Mouse (Mus musculus): Measurements from ENCODE around the gene Zrsr1.

GRCm38 (mm10) chr11:23008181-23008823 is 36.5 kb downstream of the Zrsr1 start:
- 0 out of 2 replicates have a peak, but pooled peaks have one; percentile 14 for TF ChIP-seq CTCF (conservative IDR thresholded peaks at IDR 0.05; ENCODE audit: insufficient read depth, insufficient read length, low read depth, low read length)
- TF ChIP-seq POLR2A (IDR thresholded peaks at IDR 0.05; ENCODE audit: low read depth, low read length): no peak

Data from kidney, adult 2 months (tissue).